Mouse (Mus musculus): ENCODE results near the gene Pou2f2. TPM values are rescaled to one million over a fixed set of nuclear protein-coding genes. Genes with fewer than 3 reads are reported as not detected.
A peak's percentile ranks its signal among the peaks of the same experiment; 100 is the strongest.

The Pou2f2 gene
- polyA plus RNA-seq, 1 experiment from 2014 or later: 0.52 TPM

GRCm38 (mm10) chr7:25073924-25074323 lies 105.6 kb downstream of the Pou2f2 start:
- DNase-seq (ENCODE audit: low spot score) (no peak), ATAC-seq (ENCODE audit: low FRiP score, low TSS enrichment) (no peak)
- H3K4me3 ChIP-seq (ENCODE audit: low read depth, low read length): no peak overlapping the region
- H3K9me3 ChIP-seq (ENCODE audit: control insufficient read depth, low read length): no peaks in the 10 kb centered on the region
- no peaks in the 10 kb centered on the region for H3K27me3 ChIP-seq (ENCODE audit: control insufficient read depth, insufficient read depth, low read length)
- no peak overlapping the region for H3K9ac ChIP-seq (ENCODE audit: low read length)
- 78% methylated on average over 8 of the region's 8 CpGs for WGBS
- H3K4me1 ChIP-seq (replicated peaks; ENCODE audit: control insufficient read depth, insufficient read depth): 0 out of 2 replicates have a peak, but pooled peaks cover 2% of the 10 kb centered on the region
- H3K36me3 ChIP-seq (ENCODE audit: control insufficient read depth, insufficient read depth, low read length): no peaks in the 10 kb centered on the region
- H3K4me2 ChIP-seq (replicated peaks; ENCODE audit: low read depth): no peak overlapping the region
- TF ChIP-seq CTCF (IDR thresholded peaks at IDR 0.05; ENCODE audit: low read depth) (no peak), EP300 (optimal IDR thresholded peaks at IDR 0.05) (no peak)
- H3K27ac ChIP-seq (replicated peaks): no peak overlapping the region

- no peaks in the 10 kb centered on the region for H3K9me3 ChIP-seq (ENCODE audit: control insufficient read depth, low read length)
- peak overlapping the region; percentile 53 for H3K4me3 ChIP-seq (ENCODE audit: low read depth, low read length)
- H3K27ac ChIP-seq (replicated peaks): peak overlapping the region; percentile 45; the same call in 1 of the 2 replicates
- 0 out of 2 replicates have a peak, but pooled peaks cover 2% of the 10 kb centered on the region for H3K4me1 ChIP-seq (replicated peaks; ENCODE audit: control insufficient read depth, insufficient read depth)
- H3K9ac ChIP-seq (ENCODE audit: low read length): peak overlapping the region; percentile 74
- H3K27me3 ChIP-seq (ENCODE audit: control insufficient read depth, insufficient read depth, low read length): no peaks in the 10 kb centered on the region
- peaks cover 3% of the 10 kb centered on the region; the same call in 1 of the 2 replicates for H3K36me3 ChIP-seq (ENCODE audit: control insufficient read depth, insufficient read depth, low read length)
- peak; percentile 59 for DNase-seq (ENCODE audit: low spot score)
- 6% methylated on average over 8 of the region's 33 CpGs for WGBS
- H3K4me2 ChIP-seq (replicated peaks; ENCODE audit: low read depth): peak overlapping the region; percentile 83
- ATAC-seq (ENCODE audit: low FRiP score, low TSS enrichment): no peak
- TF ChIP-seq EP300 (optimal IDR thresholded peaks at IDR 0.05) (no peak), CTCF (IDR thresholded peaks at IDR 0.05; ENCODE audit: low read depth) (0 out of 2 replicates have a peak, but pooled peaks have one; percentile 5)
Measured at GRCm38 (mm10) chr7:25072716-25073390, 106.7 kb downstream of the Pou2f2 start.

- Histone ChIP-seq H3K27me3 (ENCODE audit: control insufficient read depth, insufficient read depth, low read length) (no peaks in the 10 kb centered on the region), H3K27ac (replicated peaks) (peak within 1 kb of the TSS; percentile 45; the same call in 1 of the 2 replicates), H3K4me3 (ENCODE audit: low read depth, low read length) (peak within 1 kb of the TSS; percentile 53), H3K4me2 (replicated peaks; ENCODE audit: low read depth) (peak within 1 kb of the TSS; percentile 83), H3K36me3 (ENCODE audit: control insufficient read depth, insufficient read depth, low read length) (peaks cover 3% of the 10 kb centered on the region; the same call in 1 of the 2 replicates), H3K9ac (ENCODE audit: low read length) (peak within 1 kb of the TSS; percentile 74), H3K4me1 (replicated peaks; ENCODE audit: control insufficient read depth, insufficient read depth) (0 out of 2 replicates have a peak, but pooled peaks cover 2% of the 10 kb centered on the region), H3K9me3 (ENCODE audit: control insufficient read depth, low read length) (no peaks in the 10 kb centered on the region)
- DNase-seq (ENCODE audit: low spot score) (no peak), ATAC-seq (ENCODE audit: low FRiP score, low TSS enrichment) (no peak)
- 0% methylated on average over 24 of the region's 28 CpGs for WGBS
- no peak for TF ChIP-seq EP300 (optimal IDR thresholded peaks at IDR 0.05)
- TF ChIP-seq CTCF (IDR thresholded peaks at IDR 0.05; ENCODE audit: low read depth): no peak
Measured at GRCm38 (mm10) chr7:25071979-25072715, 107.4 kb downstream of the Pou2f2 start, which contains the start of the genes Grik5 and Zfp574. Grik5 (minus strand) TSS chr7:25072346. Zfp574 (plus strand) TSS chr7:25072567.

GRCm38 (mm10) chr7:25068724-25069123 lies 110.8 kb downstream of the Pou2f2 start:
- no peak overlapping the region for H3K9ac ChIP-seq (ENCODE audit: low read length)
- no peak overlapping the region for H3K4me2 ChIP-seq (replicated peaks; ENCODE audit: low read depth)
- H3K27me3 ChIP-seq (ENCODE audit: control insufficient read depth, insufficient read depth, low read length): no peaks in the 10 kb centered on the region
- H3K27ac ChIP-seq (replicated peaks): no peak overlapping the region
- ATAC-seq (ENCODE audit: low FRiP score, low TSS enrichment) (no peak), DNase-seq (ENCODE audit: low spot score) (no peak)
- 0 out of 2 replicates have a peak, but pooled peaks cover 2% of the 10 kb centered on the region for H3K4me1 ChIP-seq (replicated peaks; ENCODE audit: control insufficient read depth, insufficient read depth)
- no peak overlapping the region for H3K4me3 ChIP-seq (ENCODE audit: low read depth, low read length)
- no peaks in the 10 kb centered on the region for H3K9me3 ChIP-seq (ENCODE audit: control insufficient read depth, low read length)
- peaks cover 5% of the 10 kb centered on the region; the same call in 1 of the 2 replicates for H3K36me3 ChIP-seq (ENCODE audit: control insufficient read depth, insufficient read depth, low read length)
- TF ChIP-seq EP300 (optimal IDR thresholded peaks at IDR 0.05): no peak
- no peak for TF ChIP-seq CTCF (IDR thresholded peaks at IDR 0.05; ENCODE audit: low read depth)
- 35% methylated on average over 2 of the region's 2 CpGs for WGBS

GRCm38 (mm10) chr7:25067909-25068656 lies 111.4 kb downstream of the Pou2f2 start:
- ATAC-seq (ENCODE audit: low FRiP score, low TSS enrichment) (no peak), DNase-seq (ENCODE audit: low spot score) (no peak)
- peaks cover 5% of the 10 kb centered on the region; the same call in 1 of the 2 replicates for H3K36me3 ChIP-seq (ENCODE audit: control insufficient read depth, insufficient read depth, low read length)
- TF ChIP-seq CTCF (IDR thresholded peaks at IDR 0.05; ENCODE audit: low read depth): no peak
- no peak for TF ChIP-seq EP300 (optimal IDR thresholded peaks at IDR 0.05)
- no peaks in the 10 kb centered on the region for H3K27me3 ChIP-seq (ENCODE audit: control insufficient read depth, insufficient read depth, low read length)
- H3K4me3 ChIP-seq (ENCODE audit: low read depth, low read length): no peak overlapping the region
- no peak overlapping the region for H3K4me2 ChIP-seq (replicated peaks; ENCODE audit: low read depth)
- no peak overlapping the region for H3K9ac ChIP-seq (ENCODE audit: low read length)
- 0 out of 2 replicates have a peak, but pooled peaks cover 2% of the 10 kb centered on the region for H3K4me1 ChIP-seq (replicated peaks; ENCODE audit: control insufficient read depth, insufficient read depth)
- no peak overlapping the region for H3K27ac ChIP-seq (replicated peaks)
- 86% methylated on average over 22 of the region's 22 CpGs for WGBS
- H3K9me3 ChIP-seq (ENCODE audit: control insufficient read depth, low read length): no peaks in the 10 kb centered on the region
